Mouse (Mus musculus) urinary bladder, postnatal 4 days (tissue): ENCODE data around the gene Arntl.
A peak's percentile ranks its signal among the peaks of the same experiment; 100 is the strongest.
"Not testable (repeated sequence)": the region's sequence is repeated elsewhere in the genome, so short reads cannot be mapped to it uniquely, and the experiment has no call there.

Experiments used
- DNase-seq, 2 experiments: peaks; one replicate each; pipeline ENCODE4 v3.0.0; 2021 to 2022; ENCODE audit warnings: low spot score in 2 of 2

Arntl gene

DNA sequence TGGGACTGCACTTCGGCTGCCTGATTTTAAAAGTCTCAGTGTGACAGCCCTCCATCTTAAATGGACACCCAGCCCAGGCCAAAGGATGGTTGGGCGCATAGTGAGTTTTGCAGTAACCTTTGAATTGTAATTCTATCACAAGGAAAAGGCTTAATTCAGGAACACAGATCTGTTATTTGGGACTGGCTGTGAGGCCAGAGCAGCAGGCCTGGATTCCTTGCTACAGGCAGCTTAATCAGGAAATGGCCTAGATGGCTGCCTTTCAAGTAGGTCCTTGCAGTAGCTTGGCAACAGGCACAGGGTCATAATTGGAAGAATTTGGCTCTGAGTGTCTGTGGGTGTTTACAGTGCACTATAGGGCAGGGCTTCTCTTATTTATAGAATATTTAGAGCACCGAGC, 43.7 kb downstream of the Arntl start:
- no peak for DNase-seq

- DNase-seq = no peak
Observed at GRCm38 (mm10) chr7:113251554-113251953, 44.3 kb downstream of the Arntl start.

DNA sequence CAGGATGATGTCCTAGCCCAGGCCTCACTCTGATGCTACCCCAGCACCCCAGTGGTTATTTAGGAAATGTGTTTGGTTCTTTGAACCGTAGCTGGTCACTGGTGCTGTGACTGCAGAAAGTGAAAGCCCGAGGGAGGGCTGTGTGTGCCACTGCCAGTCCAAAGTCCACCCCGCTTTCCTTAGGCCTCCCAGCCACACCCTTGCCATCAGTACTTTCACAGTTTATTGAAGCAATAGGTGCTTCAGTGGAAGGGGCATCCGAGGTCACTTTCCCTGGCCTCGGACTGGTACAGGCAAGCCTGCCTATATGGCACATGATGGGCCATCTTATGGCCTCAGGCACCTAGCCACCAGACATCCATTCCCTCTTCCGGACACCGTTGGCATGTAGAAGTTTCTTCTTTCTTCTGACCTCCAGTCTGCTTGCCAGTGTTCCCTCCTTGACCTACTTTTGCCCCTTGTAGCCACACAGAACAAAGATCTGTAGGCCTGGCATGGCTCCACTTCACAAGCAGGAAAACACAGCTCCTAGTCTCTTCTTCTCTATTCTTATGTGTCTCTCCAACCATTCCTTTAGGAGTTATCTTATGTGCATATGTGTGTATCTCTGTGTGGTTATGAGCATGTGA, 46.6 kb downstream of the Arntl start:
- DNase-seq = no peak

DNA sequence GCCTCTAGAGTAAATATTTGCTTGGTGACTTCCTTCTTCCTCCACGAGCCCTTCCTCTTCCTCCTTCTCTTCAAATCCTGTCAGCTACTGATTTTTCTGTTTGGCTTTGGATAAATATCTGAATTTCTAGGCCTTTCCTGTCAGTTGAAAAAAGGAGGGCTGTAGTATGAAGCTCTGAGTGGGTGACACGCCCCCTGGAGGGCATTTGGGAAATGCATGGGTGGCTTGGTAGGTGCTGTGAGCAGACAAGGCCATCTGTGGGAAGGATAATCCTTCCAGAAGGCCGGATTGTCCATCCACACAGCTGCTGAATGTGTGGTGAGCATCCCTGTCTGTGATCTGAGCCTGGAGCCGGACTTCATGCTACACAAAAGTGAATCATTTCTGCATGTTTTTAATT, 48.8 kb downstream of the Arntl start:
- DNase-seq = no peak

GRCm38 (mm10) chr7:113258430-113258829, 51.2 kb downstream of the Arntl start:
- no peak for DNase-seq

DNA sequence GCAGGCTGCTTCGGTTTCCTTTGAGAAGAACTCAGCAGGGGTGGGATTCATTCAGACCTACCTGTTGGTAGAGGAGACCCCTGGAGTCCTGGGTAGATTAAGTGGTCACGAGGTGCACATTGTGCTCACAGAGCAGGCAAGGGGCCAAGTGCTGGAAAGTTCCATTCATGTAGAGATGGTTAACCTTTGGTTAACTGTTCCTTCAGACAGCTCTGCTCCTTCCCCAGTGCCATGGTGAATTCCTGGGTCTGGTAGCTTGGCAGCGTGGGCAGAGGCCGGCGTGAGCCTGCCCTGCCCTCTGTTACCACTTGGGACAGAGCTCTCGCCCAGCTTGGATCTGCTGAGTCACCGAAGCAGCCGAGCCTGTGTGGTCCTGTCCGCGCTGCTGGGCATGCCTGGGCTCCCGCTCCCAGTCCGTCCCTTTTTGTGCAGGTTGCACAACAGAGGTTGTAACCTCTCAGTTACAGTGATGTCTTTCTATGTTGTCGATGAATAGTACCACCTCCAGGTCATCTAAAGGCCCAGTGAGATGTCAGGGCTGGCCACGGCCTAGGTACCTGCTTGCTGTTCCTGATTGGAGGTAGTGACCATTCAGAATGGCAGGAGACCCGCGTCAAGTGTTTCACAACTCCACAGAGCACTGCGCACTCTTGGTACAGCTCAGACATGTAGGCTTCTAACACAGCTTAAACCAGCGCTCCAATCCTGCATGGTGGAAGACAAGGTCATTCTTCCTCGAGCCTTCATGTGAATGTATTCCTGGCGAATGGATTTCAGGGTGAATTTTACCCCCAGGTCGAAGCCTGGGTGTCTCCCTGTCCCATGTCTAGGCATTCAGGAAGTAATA, 53.3 kb downstream of the Arntl start:
- DNase-seq = peak in 1 of 2 experiments; percentile 56

DNA sequence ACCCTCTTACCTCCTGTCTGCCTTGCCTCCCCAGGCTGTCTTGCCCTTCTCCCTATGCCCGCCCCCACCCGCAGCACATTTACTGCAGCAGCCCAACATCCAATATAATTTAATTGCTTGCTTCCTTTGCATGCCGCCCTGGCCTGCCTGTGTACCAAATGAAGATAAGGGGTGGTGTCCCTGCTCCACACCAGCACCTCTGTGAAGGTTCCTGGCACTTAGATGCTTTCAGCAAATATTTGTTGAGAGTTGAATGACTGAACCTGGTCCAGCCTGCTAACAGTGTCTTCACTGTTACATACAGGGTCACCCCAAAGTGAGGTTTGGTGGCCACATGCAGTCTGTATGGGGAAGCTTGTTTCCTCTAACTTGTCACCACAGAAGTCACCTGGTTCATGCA, 54.4 kb downstream of the Arntl start:
- DNase-seq = no peak

- DNase-seq = not testable (repeated sequence)
Observed at GRCm38 (mm10) chr7:113262510-113263467, 55.5 kb downstream of the Arntl start.

GRCm38 (mm10) chr7:113263990-113264389, 56.7 kb downstream of the Arntl start:
- DNase-seq = no peak

DNA sequence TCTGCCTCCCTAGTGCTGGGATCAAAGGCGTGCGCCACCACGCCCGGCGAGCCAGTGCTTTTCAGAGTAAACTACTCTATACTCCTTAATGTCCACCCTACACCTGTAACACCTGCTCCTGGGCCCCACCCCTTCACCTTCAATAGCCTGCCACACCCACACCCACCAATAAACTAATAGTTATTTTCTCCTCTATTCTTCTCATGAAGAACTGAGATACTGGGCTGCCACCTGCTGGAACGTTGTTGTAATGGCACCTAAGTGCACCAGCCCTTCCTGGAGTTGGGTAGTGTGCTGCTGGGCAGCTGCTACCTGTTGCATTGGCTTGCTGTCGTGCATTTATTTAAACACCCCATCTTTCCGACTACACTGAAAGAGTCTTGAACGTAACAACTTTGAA, 61.0 kb downstream of the Arntl start:
- peak in 1 of 2 experiments; percentile 75 for DNase-seq

- DNase-seq = no peak
Observed at GRCm38 (mm10) chr7:113269081-113269480, 61.8 kb downstream of the Arntl start.

DNA sequence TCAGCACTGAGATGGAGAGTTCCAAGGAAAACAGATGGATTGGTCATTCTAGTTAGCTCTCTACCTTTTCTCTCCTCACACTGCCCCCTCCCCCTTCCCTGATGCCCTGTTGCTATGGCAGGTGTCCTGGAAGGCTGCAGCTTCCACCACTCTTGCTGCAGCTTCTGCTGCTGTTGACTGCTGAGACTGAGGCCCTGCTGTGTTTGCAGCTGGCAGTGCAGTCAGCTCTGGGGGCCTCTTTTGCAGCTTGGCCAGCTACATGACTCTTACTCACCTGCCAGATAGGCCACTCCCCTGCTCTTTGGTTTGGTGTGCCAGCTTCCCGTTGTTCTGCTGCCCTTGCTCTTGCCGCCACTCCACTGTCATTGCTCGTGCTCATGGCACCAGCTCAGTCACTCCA, 62.7 kb downstream of the Arntl start:
- DNase-seq = no peak

DNA sequence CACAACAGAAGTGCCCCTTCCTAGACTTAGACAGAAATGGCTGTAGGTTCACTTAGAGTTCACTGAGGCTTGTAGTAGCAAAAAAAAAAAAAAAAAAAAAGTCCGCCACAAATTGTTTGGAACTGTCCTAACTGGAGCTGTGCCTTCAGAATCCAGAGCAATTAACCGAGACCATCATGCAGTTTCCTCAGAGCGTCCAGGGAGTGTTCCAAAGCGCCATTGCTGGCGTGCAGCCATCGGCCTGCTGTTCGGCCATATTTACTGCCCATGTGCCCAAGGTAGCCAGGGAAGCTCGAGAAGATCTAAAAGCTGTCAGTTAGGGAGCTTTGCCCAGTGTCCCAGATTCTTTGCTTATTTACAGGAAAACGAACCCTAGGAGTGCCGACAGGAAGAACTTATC, 63.3 kb downstream of the Arntl start:
- DNase-seq = no peak

DNA sequence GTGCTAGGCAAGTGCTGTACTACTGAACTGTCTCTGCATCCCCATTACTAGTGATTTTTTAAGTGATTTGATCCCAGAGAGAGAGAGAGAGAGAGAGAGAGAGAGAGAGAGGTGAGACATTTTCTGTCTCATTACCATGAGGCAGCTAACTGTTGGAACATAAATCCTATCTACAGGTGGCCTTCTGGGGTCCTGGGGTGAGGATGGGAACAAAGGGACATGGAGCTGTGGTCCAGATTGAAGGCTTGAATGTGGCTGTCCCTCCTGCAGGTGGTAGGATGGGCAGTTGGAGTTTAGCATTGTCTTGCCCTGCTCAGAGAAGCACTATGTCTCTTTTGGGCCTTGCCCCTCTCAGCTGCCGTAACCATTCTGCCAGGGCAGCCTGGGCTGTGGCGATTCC, 63.7 kb downstream of the Arntl start:
- DNase-seq = no peak

DNA sequence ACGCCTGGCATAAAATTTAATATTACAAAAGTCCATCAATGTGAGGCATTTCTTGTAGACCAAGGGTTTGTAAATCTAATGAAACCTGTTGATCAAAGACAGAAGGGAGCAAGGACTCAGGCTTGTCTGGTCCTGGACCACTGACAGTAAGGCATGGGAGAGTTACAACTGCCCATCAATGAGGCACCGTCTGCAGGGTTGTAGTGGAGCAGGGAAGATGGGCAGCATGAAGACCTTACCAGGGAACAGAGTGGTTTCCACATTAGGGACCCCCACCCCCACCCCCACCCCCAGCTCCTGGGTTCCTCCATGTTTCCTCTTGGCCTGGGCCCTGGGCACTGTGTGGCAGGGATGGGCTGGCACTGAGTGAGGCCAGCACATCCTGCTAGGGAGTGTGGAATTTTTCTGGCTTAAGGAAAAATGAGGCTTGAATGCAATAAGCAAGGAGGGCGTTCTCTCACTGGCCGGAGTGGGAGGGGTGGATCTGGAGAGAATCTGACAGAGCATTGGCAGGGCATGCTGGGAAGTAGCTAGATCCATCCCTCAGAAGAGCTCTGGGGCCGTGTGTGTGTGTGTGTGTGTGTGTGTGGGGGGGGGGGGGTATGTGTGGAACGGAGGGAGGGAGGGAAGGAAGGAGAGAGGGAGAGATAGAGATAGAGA, 65.2 kb downstream of the Arntl start:
- no peak for DNase-seq

DNA sequence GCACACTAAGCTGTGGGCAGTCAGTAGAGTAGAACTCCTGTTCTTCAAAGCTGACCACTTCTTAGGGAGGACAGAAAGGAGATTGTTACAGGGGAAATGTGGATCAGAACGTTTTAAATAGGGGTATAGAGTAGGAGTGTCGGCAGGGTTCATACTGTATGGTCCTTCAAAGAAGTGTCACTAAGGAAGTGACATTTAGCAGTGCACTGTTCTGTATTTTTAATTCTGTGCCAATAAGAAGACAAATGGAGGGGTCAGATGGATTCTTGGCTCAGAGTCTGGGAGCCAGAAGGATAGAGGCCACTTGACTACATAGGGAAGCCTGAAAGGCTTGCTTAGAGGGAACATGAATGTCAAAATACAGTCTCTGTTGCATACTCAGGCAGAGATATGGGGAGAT, 70.0 kb downstream of the Arntl start:
- DNase-seq = no peak

GRCm38 (mm10) chr7:113278493-113278892, 71.2 kb downstream of the Arntl start:
- no peak for DNase-seq

DNA sequence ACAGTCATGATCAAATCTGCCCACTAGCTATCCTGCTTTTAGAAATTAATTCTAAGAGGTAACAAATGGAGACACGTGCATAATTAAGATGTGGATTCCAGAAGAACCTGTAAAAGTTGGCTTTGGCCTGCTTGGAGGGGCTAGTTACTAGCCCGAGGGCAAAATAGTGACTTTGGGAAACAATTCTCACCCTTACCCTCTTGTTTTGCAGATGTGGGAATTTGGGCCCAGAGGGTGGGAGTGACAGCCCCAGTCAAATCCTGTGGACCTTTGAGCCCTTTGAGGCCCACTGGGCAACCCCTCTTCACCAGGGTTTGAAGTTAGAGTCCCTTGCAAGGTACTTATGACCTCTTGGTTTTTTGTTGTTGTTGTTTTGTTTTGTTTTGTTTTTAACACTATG, 72.0 kb downstream of the Arntl start:
- no peak for DNase-seq

DNA sequence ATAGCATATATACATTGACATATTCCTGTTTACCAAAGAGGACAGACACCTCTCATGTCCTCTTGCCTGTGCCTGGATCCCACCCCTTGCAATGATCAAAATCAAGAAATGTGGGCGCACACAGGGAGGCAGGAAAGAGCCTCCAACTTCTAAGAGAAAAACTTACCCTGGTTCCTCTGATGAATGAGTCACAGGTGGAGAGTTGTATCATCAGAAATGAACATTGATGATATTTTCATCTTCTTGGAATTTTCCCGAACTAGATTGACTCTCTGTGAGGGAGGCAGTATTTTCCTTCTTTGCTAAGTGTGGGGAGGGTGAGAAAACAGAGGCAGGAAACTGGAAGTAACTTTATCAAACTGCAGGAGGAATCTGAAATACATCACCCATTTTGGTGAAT, 78.1 kb downstream of the Arntl start:
- DNase-seq = no peak

GRCm38 (mm10) chr7:113289211-113289610, 81.9 kb downstream of the Arntl start:
- DNase-seq = no peak

DNA sequence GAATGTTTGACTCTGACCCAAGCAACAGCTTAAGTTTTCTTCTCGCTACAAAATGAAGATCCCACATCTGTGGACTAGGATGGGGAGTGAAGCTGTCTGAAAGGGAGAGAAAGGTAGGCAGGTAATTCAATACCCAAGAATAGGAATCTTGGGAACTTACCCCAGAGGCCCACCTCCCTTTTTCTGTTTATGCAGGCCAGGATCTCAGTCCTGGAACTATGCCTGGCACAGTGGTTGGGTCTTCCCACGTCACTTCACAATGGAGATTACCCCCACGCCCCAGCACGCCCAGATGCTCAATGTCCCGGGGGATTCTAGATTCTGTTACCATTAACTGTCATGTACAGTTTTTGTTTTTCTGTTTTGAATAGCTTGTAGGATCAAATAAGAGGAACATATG, 84.5 kb downstream of the Arntl start:
- DNase-seq = no peak

GRCm38 (mm10) chr7:113292193-113292592, 84.9 kb downstream of the Arntl start:
- no peak for DNase-seq
